Mouse (Mus musculus) frontal cortex, adult (tissue): ENCODE data around the gene Cr1l.
A peak's percentile ranks its signal among the peaks of the same experiment; 100 is the strongest.

Experiments
- ATAC-seq: cut with Nextera tagmentation; 2 replicates; pipeline ENCODE4 v1.9.2; 2017; ENCODE audit warnings: mild to moderate bottlenecking, moderate library complexity, mixed read lengths; ENCODE audit not compliant: low TSS enrichment

Cr1l gene

DNA sequence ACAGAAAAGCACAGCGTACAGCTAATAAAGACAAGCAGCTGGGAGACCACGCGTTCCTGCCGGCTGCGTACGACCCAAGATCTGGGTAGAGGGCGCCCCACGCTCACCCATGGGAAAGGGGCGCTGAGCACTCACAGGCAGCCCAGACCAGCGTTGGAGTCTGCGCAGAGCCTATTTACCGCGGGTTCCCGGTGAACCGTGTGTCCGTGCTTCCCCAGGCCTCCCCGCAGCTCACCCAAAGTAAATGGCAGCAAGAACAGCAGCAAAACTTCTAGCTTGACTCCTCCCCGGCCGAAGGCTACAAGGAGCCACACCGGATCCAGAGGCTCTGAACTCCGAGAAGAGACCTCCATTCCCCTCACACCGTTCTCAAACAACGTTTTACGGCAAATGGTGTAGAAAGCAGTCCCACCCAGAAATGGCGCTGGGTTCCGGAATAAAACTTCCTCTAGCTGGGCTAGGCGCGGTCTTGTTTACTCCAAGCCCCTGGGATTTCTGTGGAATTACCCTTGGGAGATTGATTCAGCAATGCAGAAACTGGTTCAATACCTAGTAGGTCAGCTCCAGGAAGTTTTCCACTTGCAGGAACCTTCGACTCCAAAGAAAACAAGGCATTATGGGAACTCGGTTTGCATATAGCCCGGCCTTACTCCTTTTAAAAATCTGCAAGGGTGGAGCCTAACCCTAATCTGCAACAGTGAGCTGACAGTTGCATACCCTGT lies at the start of gene Cr1l:
TSS of gene Cr1l (minus strand) at position 634 of the 722 bp plus-strand sequence.
- peak; percentile 99 for ATAC-seq

DNA sequence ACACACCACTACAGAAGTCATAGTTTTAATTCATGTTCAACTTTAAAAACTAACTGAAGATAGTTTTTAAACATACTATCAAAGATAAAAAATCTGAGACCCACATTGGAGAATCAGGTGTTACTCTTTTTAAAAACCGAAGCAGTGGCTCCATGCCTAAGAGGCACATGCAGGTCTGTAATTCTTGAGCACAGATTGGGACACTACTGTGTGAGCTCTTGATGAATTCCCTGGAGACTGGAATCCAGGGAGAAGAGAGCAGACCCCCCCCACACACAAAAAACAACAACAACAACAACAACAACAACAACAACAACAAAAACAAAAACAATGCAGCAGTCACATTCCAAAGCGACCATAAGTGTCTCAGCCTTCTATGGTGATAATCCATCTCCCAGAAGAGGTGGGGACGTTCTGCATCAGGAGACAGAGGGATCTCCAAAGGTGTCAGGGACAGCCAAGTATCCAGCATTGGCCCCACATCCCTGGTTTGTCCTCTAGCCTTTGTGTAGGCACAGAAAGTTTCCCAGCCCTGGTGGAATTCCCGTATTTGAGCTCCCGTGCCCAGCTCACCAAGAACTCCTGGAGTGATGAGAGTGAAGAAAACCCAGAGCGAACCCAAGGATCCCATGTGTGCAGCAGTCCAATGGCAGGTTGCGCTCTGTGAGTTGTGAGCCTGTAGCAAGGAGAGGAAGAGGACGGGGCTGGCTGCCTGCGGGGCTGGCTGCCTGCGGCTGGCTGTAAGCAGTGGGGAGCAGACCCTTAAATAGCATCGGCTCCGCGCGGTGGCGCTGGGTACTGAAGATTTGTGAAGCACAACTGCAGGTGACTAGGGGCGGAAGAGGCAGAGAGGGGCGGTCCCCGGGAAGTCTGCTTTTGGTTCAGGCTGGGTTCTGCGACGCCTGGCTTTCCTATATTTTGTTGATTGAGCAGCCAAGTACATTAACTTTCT lies 44.9 kb upstream of the Cr1l start, which contains the start of gene Cr2:
TSS of gene Cr2 (minus strand) at position 737 of the 952 bp plus-strand sequence.
- ATAC-seq: peak; percentile 97

DNA sequence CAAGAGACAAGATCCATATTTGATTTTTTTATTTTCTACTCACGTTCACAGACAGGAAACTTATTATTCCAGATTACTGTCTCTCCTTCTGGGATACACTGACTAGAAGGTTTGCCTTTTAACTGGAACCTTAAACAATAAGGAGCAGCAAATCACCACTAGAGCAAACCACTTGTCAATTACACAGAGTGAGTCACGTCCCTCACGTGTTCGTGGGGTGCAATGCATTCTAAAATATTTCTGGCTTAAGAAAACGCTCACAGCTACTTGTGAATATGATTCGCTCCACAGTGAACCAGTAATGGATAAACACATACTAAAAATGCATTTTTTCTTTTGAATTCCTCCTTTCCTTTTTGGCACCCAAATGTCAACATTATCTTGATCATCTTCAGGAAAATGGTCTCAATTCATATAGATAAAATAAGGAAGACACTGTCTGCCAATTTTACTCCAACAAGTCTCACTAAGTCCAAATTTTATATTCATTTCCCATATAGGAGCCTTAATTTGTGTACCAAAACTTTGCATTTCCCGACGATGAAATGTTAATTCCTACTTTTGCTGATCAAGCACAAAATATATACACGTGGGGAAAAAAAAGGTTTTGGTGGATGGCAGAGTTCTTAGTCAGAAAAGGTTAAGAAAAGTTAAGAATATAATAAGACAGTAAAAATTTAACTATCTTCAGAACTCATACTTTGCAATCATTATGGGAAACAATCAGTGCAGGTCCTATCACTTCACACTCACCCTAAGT lies 33.8 kb upstream of the Cr1l start:
- no peak for ATAC-seq

DNA sequence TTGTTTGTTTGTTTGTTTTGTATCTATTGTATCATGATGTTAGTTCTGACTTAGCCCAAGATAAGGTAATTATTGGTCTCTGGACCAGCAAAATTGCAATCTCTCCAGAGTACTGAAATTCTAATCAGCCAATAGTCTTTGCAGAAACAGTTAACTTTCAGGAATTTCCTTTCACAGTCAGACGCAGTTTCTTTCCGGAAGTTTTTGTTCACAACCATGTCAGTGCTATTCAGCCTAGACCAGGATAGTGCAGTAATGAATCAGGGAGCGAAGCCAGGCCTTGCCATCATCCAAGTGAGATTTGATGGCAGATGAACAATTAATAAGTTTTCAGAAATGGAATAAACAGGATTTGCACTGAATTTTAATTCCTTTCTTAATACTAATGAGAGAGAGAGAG lies 684 bp upstream of the Cr1l start:
- ATAC-seq: no peak

DNA sequence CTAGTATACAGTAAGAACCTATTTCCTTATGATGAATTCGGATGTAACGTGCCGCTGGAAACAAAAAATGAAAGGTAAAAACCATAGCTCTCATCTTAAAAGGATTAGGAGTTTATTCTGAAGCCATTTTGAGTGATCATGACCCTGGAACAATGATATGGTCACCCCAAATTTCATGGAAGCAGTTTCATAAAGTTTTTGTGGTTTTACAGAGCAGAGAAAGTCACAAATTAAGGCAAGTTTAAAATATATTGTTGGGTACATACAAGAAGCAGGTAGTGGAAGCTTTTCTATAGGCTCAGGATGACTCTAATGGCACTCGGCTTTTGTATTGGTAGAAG lies 259 bp upstream of the Cr1l start:
- 0 out of 2 replicates have a peak, but pooled peaks have one; percentile 2 for ATAC-seq

DNA sequence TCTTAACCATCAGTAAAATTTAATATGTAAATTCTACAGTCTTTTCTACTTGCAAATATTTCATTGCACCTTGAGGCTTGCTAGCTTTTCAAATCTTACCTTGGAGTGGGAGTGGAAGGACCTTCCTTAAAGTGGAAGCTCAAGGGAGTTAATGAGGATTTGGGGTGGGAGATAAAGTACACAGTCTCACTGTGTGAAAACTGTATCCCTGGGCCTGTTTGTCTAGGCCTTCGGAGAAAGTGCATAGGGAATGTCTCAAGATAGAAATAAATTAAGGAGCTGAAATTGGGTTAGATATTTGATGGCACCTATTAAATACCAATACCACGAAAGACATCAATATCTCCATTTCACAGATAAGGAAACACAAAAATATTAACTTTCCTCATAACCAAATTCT lies 907 bp downstream of the Cr1l start:
- 0 out of 2 replicates have a peak, but pooled peaks have one; percentile 33 for ATAC-seq

DNA sequence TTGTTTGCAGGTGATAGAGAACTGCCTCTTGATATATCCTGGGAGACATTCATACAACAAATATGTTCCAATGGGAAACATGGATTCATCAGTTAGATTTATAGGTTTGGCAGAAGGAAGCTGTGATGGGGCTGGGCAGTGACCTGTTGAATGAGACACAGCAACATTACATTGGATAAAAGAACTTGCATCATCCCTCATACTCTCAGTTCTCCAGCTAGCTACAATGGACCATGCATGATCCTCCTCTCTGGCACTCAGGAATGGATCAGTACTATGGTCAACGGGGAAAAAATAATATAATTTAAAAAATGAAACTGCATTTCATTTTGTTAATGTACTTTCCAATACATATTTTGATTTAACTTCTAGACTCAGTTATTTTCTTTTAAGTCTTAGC lies 1.5 kb downstream of the Cr1l start:
- ATAC-seq: no peak

DNA sequence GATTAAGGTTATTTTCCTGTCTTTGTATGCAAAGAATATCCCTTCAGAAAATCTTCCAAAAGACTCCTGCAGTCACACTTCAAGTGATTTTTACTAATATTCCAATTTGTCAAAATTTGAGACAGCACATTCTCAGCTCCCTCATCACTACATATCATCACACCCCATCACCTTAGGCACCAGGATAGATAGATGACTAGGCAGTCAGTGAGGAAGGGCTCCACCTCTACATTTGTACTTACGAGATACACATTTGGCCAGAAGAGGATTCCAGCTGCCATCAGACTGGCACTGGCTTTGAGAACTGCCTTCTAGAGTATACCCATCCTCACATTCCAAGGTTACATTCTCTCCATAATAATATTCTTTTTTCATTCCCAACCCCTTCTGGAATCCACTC lies 17.0 kb downstream of the Cr1l start:
- ATAC-seq: no peak

DNA sequence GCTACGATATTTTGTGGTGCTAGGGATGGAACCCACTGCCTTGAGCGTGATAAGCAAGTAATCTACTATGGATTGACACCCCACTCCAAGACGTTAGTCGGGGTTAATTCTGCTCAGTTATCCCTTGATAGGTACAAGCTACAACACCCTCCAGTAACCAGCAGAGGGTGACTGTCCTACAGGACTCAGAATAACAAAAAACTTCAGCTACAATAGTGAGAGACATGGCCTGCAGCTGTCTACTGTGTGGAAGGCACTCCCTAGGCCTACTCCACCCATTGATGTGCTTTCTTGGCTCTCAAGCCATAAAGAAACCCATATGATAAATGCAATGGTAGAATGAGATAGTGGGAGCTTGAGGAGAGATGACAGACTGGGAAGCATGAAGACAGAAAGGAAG lies 17.8 kb downstream of the Cr1l start:
- no peak for ATAC-seq

DNA sequence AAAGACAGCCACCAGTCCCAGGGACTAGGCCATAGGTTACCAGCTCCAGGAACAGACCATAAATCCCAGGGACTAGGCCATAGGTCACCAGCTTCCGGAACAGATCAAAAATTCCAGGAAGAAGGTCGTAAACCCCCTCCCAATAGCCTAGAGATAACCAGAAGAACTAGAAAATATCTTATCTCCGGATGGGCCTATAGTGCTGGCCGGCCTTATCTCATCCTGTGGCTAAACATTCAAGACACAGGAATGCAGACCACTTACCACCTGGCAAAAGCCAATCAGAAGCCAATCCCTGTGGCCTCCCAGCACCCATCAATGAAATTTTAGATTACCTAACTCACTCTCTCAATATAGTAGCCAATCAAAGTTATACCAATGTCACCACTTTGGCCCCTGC lies 30.7 kb downstream of the Cr1l start:
- ATAC-seq: no peak

DNA sequence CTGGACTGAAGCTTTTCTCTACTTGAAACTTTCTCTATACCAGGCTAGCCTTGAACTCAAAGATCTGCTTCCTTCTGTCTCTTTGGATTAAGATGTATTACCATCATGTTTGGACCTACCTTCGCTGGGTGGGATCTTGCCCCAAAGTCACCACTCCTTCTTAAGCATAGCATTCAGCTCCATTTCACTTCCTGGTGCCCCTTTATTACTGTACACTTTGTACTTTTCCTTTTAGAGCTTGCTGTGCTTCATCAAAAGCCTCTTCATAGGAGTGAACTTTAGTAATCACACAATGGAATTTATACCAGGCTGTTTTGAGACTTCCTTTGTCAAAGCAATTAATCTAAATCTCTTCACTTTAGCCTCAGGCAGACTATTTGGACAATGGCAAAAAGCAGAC lies 33.4 kb downstream of the Cr1l start:
- no peak for ATAC-seq

DNA sequence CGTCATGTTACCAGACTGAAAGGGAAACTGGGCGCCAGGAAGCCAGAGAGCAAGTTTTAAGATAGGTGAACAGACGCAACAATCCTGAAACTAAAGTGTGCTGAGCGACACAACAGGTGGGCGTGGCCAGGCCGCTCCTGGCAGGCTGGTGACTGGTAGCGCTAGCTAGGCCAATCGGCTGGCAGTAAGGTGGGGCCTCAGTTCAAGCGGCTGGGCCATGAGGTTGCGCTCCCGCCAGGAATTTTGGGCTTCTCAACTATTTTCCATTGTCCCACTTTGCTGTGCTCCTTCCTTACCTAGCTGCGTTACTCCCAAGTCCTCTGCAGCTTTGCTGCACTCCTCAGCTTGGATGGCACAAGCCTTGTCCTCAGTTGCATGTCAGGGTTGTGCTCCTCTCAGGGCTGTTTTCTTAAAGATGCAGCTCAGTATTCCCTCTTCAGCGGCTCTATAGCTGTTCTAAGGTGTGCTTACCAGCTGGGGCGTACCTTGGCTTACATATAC lies 39.1 kb downstream of the Cr1l start, which contains the start of gene Cd46:
TSS of gene Cd46 (minus strand) at position 30 of the 501 bp plus-strand sequence.
- peak; percentile 64 for ATAC-seq

DNA sequence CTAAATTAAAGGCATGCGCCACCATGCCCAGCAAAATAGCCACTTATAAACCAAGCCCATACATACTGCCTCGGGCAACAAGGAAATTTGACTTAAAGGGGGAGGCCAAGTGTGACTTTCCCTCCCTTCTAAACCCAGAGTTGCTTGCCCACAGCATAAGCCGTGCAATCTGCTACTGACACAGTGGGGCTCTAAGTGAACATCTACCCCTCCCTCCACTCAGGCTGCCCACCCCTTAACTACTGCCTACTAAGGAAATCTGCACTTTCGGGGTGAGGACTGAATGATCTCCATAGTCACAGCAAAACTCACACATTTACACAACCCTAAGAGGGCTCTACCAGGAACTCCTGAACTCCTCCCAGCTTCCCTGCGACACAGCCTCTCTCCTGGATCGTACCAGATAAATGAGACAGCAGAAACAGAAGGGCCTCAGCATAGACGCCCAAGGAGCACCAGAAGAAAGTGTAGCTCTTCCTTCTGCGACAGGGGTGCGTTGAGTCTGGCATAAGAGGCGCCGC lies 39.6 kb downstream of the Cr1l start:
- ATAC-seq: no peak

DNA sequence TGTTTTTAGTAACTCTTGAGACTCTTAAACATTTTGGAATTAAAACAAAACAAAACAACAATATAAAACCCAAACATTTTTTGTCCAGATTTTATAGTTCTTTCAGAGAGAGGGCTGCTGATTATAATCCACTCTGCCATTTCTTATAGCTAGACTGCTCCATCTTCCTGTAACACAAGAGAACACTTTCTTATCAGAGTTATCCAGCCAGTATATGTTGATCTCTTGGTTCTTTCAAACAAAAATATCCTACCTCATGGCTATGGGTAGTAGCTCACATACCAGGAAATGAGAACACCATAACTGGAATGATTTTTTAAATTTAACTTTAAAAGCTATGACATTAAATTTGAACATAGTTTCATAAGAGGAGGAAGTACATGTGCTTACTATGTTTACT lies 49.2 kb downstream of the Cr1l start:
- ATAC-seq: no peak
